Mouse (Mus musculus) c-Kit-positive CD71-positive TER-119-negative erythroid progenitor cells, embryonic 14.5 days (primary cell): ENCODE results near the gene Psd4.

Experiments
- DNase-seq: peaks from one replicate; pipeline ENCODE4 v3.0.0-alpha.2; 2013; ENCODE audit warnings: low read depth

Psd4 gene

DNA sequence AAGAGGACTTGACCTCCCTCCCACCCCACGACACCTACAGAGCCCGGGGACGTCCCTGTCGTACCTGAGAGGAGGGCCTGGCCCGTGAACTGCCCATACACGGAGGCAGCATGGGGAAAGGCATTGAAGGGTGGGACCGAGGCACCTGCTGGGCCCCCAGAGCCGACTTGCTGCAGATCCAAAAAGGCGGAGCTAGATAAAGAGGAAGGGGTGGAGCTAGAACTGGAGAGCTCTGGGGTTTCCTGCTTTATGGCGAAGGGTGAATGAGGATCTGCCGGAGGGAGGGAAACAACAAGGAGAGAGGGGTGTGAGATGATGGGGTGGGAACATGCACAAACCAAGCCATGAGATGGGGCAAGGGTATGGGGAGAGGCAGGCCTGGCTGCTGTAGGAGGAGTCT, 68.3 kb downstream of the Psd4 start:
- no peak for DNase-seq

DNA sequence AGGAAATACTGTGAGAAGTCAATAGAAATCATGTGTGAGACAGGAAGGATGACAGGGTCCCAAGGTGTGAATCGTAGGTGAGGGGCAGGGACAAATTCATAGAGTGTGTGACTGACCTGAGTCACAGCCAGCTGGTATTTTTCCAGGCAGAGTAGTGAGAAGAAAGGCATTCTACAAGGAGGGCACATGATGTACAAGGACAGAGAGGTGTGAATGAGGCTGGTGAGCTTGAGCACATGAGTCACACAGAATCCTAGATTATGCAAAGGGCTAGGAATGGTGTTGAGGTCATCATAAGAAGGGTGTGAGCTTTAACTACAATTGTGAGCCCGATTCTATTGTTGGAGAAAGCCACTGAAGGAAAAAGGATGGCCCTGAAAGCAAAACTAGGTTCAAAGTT, 72.7 kb downstream of the Psd4 start:
- no peak for DNase-seq

DNA sequence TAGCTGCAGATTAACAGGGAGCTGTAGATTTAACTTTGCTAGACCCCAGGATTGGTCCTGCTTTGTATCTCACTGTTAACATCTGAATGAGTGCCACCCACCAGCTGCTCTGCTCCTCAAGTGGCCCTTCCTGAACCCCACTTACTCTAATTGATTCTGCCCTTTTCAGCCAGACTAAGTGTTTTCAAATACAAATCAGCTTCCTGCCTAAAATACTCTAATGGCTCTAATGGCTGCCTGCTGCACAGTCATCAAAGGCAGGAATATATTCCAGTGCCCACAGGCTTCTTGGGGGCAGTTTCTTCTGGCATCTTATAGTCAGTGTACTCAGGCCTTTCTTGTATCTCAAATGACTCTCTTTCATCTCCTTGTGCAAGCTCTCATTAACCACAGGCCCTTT, 74.5 kb downstream of the Psd4 start:
- no peak for DNase-seq

DNA sequence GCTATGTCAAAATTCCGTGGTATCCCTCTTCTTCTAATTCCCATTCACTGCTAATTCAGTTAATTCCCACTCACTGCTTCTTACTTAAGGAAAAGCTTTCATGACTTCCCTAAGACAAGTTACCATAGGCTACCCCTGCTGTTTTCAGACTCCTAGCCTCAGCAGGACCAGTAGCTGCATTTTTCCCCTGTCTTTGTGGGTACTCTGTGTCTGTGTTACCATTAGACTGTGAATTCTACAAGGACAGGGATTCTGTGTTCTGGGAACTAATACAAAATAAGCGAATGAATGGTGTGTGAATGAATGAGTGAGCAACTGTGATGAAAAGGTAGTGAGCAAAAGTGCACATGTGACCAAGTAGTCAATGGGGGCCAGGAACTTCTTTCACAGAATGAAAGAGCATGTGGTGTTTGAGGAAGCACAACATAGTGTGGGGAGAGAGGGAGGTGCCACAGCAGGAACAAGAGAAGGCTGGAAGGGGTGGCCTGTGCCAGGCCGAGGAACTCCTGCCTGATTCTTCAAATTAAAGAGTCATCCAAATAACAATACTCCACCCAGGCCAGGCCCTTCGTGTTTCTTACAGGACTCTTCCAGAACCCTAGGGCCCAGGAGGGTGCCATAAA, 75.0 kb downstream of the Psd4 start:
- no peak for DNase-seq

DNA sequence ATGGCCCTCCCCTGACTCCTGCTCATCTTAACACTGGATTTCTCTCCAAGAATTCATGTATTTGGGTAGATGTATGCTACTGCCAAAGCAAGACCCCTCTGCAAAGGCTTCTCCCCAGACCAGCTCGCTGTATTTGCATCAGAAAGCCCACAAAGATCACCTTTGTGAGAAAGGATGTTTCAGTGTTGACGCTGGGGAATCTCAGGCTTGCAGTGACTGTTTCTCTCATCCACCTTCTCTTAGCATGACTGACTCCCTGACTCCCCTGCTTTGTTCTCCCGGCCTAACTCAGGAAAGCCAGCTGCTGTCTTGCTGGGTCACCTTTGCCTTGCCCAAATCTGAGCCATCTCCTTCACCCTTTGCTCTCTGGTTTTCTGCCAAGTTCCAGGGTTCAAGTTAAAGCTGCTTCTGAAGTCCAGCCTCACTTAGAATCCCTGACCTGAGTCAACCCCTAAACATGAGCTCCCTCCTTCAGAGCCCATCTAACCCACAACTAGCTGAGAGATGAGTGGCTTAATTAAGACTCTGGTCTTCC, 75.9 kb downstream of the Psd4 start:
- no peak for DNase-seq

DNA sequence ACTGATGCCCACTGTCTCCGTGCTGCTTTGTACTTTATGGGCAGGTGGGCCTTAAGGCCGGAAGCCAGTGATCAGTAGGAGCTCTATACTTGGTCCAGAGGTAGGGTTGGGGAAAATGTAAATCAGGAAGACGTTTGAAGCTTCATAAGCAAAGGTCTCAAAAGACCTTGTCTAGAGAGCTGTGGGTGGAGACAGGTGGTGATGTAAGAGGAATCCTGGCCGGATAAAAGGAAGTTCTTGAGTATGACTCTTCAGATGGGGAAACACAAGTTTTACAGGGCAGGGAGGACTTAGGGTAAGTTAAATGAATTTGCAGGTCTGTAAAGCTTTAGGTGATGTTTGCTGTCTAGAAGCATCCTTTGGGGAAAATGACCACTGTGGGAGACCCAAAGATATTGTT, 81.7 kb downstream of the Psd4 start:
- DNase-seq, result no peak

DNA sequence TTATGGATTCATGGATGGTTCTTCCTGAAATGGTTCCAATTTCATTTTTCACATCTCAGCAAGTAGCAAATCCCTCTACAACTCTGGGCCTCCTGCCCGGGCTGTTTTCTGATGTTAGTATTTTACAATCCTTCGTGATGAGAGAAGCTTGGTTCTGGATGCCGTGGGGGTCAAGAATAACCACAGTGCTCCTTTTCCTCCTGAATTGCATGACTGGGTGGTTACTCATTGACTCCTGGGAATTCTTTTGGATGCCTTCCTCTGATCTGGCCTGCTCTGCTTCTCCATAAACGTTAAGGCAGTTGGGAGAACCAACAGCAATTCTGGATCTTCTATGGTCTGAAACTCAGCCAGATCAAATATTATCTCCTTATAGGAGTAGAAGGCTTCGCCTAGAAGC, 85.8 kb downstream of the Psd4 start:
- DNase-seq, result no peak

DNA sequence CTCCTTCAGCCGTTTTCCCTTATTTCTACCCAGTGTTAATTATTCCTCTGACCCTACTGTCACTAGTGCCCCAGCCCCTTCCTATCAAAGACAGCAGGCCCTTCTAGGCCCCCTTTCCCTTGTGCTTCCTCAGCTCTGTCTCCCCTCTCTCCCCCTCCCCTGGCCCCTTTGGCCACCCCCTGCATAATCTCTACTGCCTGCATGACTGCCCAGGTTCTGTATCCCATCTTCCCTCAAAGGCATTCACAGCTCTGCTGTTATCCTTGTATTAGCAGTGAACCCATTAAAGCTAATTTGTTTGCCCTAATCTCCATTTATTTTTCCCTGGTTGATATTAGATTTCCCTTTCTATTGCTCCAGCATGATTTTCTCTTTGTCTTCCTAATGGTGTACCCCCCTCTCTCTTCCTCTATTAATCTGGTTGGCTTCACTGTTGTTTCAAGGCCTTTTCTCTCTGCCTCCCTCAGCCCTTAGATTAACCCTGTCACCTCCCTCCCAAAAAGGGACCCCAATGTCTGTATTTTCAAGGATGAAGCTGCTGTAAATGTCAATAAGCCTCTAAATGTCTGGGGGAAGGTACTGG, 87.1 kb downstream of the Psd4 start:
- no peak for DNase-seq

DNA sequence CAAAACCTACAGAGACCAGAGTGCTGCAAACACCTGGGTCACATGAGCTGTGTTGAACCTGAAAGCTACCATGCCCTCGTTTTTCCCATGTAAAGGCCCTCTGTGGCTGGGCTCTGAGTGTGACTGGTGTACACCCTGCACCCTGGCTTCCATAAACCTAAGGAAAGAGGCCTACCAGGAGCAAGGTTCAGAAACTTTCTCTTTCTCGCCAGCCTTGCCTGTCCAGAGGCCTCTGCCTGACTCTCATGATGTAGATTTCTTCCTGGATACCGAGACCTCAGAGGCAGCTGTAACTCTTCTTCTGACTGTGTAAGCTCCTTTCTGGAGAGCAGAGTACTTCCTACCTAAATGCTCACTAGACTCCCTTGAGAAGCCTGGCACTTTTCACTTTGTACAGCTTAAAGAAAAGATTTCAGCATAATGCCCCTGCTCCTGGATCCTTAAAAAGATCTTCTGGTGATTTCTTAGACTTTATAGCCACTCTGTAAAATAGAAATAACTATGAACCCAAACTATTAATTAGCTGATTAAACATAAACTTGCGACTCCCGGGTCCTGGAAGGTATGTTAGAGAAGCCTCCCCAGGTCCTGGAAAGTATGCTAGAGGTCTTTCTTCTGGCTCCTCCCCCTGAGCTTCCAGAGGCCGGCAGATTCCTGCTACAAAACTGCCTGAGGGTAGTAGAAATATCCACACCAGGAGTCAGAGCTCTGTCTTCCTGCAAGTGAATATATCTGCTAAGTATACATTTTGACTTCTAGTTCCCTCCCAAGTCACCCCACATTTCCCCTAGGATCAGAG, 87.9 kb downstream of the Psd4 start:
- no peak for DNase-seq

DNA sequence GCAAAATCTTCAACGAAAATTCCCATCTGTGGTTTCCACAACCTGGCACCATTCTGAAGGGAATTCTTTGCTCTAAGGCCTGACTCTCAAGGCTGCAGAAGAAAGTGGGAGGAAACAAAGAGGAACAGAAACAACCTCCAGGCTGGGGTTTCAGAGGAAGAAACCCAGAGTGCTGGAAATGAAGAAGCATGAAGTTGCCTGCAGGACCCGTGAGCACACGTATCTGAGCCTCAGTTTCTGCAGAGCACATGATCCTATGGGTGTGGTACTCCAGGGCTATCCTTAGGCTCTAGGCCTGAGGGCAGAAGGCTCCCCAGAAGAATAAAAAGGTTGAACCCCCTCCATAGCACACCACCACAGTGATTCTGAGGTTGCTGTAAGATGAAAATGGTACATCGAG, 89.5 kb downstream of the Psd4 start:
- no peak for DNase-seq

DNA sequence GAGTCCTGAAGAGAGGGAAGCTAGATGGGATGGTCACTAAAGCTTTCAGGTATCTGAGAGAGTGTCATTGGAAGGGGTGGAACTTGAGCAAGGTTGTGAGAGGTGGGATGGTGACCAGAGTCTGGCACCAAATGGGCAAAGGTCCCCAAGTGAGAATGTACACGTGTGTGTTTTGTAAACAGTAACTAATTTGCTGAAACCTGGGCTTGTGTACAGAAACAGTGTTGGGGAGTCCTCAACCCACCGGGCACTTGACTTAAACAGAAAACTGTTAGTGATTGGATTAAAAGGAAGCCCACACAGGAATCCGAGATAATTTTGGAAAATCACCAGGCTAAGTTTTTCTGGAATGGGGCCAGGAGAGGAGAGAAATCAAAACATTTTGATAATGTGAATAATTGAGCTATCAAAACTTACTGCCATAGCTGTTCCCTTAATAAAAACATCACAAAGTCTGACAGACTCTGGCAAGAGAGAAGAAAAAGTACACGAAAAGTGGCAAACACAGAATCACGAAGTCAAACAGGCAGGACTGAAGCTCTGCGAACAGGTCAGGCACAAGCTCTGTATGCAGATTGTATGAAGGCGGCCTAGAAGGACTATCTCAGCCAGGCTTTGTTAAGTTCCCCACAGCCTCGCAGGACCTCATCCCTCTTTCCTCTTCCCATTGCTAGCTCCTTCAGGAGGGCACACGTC, 92.9 kb downstream of the Psd4 start:
- DNase-seq, result no peak

DNA sequence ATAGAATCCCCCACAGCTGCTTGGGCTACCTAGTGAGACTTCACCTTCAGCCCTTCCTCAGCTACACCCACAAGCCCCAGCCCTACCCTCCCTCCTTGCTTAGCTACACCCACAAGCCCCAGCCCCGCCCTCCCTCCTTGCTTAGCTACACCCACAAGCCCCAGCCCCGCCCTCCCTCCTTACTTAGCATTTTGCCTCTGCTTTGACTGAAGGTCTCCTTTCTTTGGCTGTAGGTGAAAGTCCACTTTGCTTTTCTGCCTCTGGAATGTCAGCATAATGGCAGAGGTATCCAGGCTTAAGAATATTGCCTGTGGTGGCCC, 93.4 kb downstream of the Psd4 start:
- peak; percentile 6 for DNase-seq
